Mouse (Mus musculus) cortical plate, adult 2 months (tissue): ENCODE data around the gene Cyp1a2.

Experiments used
- CTCF ChIP-seq: fragments of 200-500 bp; IDR thresholded peaks from 2 replicates; pipeline ENCODE4 v1.5.1; 2011; ENCODE audit warnings: mild to moderate bottlenecking, control low read depth, low read length; ENCODE audit not compliant: insufficient read depth; ENCODE audit errors: extremely low read depth
- POLR2A ChIP-seq: fragments of 200-500 bp; IDR thresholded peaks from 2 replicates; pipeline ENCODE4 v1.6.1; 2011; ENCODE audit warnings: mild to moderate bottlenecking, low read length, control low read depth; ENCODE audit not compliant: insufficient read depth; ENCODE audit errors: extremely low read depth

GRCm38 (mm10) chr9:57671500-57671899 lies 12.0 kb downstream of the Cyp1a2 start:
- no peak for TF ChIP-seq POLR2A
- no peak for TF ChIP-seq CTCF
